Mouse (Mus musculus) small intestine, adult 2 months (tissue): Measurements from ENCODE around the gene Bcl2l13.

Experiments
- CTCF ChIP-seq: fragments of 200-500 bp; IDR thresholded peaks from 2 replicates; pipeline ENCODE4 v1.5.1; 2012; ENCODE audit warnings: low read depth, mild to moderate bottlenecking, control low read depth, inconsistent platforms, low read length, moderate library complexity, mixed read lengths; ENCODE audit not compliant: insufficient replicate concordance, insufficient read length; ENCODE audit errors: extremely low read depth
- POLR2A ChIP-seq: fragments of 200-500 bp; IDR thresholded peaks from 2 replicates; pipeline ENCODE4 v1.6.1; 2012; ENCODE audit warnings: low read depth, mild to moderate bottlenecking, control low read depth, inconsistent platforms, low read length, moderate library complexity

DNA sequence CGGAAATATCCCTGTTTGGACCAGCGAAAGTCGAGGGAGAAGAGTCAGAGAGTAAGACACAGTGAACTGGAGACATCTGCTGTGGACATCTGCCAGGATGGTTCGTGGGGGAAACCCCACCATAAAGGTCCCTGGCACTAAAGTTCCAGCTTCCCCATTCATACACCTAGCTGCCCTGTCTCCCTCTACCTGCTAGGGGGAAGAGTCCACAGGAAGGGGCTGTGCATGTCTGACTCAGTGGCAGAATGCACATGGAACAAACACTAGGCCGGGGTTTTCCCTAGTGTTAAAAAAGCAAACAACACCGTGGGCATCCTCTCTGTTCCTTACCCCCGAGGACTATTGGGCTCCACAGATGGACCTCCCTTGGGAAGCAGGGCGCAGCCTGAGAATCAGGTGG lies 77.8 kb downstream of the Bcl2l13 start:
- TF ChIP-seq CTCF (no peak), POLR2A (no peak)
